Comparison of ENCODE assay signal across 37 mouse cellular contexts in genomic region chr11:96050854-96051253, GRCm38 (mm10). TPM values are rescaled to one million over a fixed set of nuclear protein-coding genes. Genes with fewer than 3 reads are reported as not detected.
A peak's percentile ranks its signal among the peaks of the same experiment; 100 is the strongest.
DNase-seq lines count a peak whose midpoint lies in the region; ATAC-seq and TF ChIP-seq lines count a peak whose summit lies in the region.
"Had no signal": no experiment of that assay in that cellular context is flagged by ENCODE, and none has a peak within 500 bp of the region (broad histone marks: within the 10 kb centered on the region; RNA-seq: fewer than 3 reads in every experiment).

No protein-coding gene starts in this region.

- ATAC-seq in liver, embryonic 12.5 days: no peak
- ATAC-seq: activated CD4-positive, CD25-positive, alpha-beta regulatory T cell, adult 4 months; forebrain, embryonic 13.5 days; forebrain, embryonic 16.5 days; hindbrain, postnatal 0 days; inflammation-experienced regulatory T-cells, adult 6 months; intestine, embryonic 16.5 days had no signal

- H3K27me3 ChIP-seq in liver, embryonic 12.5 days (replicated peaks): no peaks in the 10 kb centered on the region
- no peaks in the 10 kb centered on the region for H3K27me3 ChIP-seq in ES-Bruce4 (ENCODE audit: control insufficient read depth, insufficient read depth, low read length, poor library complexity, severe bottlenecking)
- H3K27me3 ChIP-seq in hindbrain, embryonic 10.5 days (ENCODE audit: insufficient read depth, poor library complexity, severe bottlenecking): no peaks in the 10 kb centered on the region
- H3K27me3 ChIP-seq: embryonic facial prominence, embryonic 13.5 days; forebrain, embryonic 13.5 days; heart, embryonic 13.5 days had no signal

- WGBS in liver, embryonic 12.5 days (ENCODE audit: insufficient replicate concordance): 89% methylated on average over 3 of the region's 3 CpGs
- WGBS in hindbrain, embryonic 10.5 days: 94% methylated on average over 3 of the region's 3 CpGs

- TF ChIP-seq POLR2A in ES-Bruce4 (IDR thresholded peaks at IDR 0.05; ENCODE audit: insufficient read depth, low read length): no peak

- no peak overlapping the region for H3K9ac ChIP-seq in liver, embryonic 12.5 days
- H3K9ac ChIP-seq in ES-Bruce4 (ENCODE audit: low read depth, poor library complexity, severe bottlenecking): no peak overlapping the region
- H3K9ac ChIP-seq: embryonic facial prominence, embryonic 13.5 days; forebrain, embryonic 13.5 days; heart, embryonic 13.5 days; hindbrain, embryonic 14.5 days had no signal

- peaks cover 8% of the 10 kb centered on the region; the same call in 1 of the 2 replicates for H3K4me1 ChIP-seq in liver, embryonic 12.5 days
- peaks cover 3% of the 10 kb centered on the region for H3K4me1 ChIP-seq in ES-Bruce4 (ENCODE audit: control insufficient read depth, insufficient read depth, low read length)
- H3K4me1 ChIP-seq in hindbrain, embryonic 10.5 days (replicated peaks): no peaks in the 10 kb centered on the region
- H3K4me1 ChIP-seq: embryonic facial prominence, embryonic 10.5 days; embryonic facial prominence, embryonic 13.5 days; forebrain, embryonic 10.5 days; forebrain, embryonic 13.5 days; heart, embryonic 10.5 days; heart, embryonic 13.5 days had no signal

- H3K27ac ChIP-seq in liver, embryonic 12.5 days: peak overlapping the region; percentile 32; the same call in 1 of the 2 replicates
- peak overlapping the region; percentile 81 for H3K27ac ChIP-seq in ES-Bruce4 (ENCODE audit: insufficient read depth, low read length)
- no peak overlapping the region for H3K27ac ChIP-seq in hindbrain, embryonic 10.5 days
- H3K27ac ChIP-seq: embryonic facial prominence, embryonic 10.5 days; embryonic facial prominence, embryonic 13.5 days; forebrain, embryonic 10.5 days; forebrain, embryonic 13.5 days; gastrocnemius, adult 2 months; heart, adult 2 months; heart, embryonic 10.5 days; heart, embryonic 13.5 days; hindbrain, embryonic 14.5 days; hindbrain, postnatal 0 days had no signal

- H3K4me2 ChIP-seq in liver, embryonic 12.5 days: no peak overlapping the region
- H3K4me2 ChIP-seq: embryonic facial prominence, embryonic 13.5 days; forebrain, embryonic 13.5 days; heart, embryonic 13.5 days; hindbrain, embryonic 14.5 days had no signal

- DNase-seq in liver (no peak), NIH3T3 (ENCODE audit: low read depth) (peak; percentile 31)
- DNase-seq in natural killer cell, adult 2 months (ENCODE audit: low spot score in 2 of 2): no peak
- DNase-seq in hindbrain, embryonic 10.5 days (ENCODE audit: low spot score): no peak
- DNase-seq: adrenal gland, adult 8-10 months; adrenal gland, postnatal 25 days; B cell, adult 2 months; cerebellum, adult 11-12 months; cerebellum, adult 8-10 months; cerebellum, postnatal 10 days; cerebellum, postnatal 36 days; embryo, embryonic 11 days; gastrocnemius, adult 2 months; gastrocnemius, postnatal 14 days; heart, adult 2 months; heart, postnatal 14 days; kidney, adult 18-20 months had no signal

- H3K36me3 ChIP-seq in liver, embryonic 12.5 days: peaks cover 99% of the 10 kb centered on the region
- peaks cover 92% of the 10 kb centered on the region for H3K36me3 ChIP-seq in ES-Bruce4 (ENCODE audit: control insufficient read depth, insufficient read depth, low read length, poor library complexity, severe bottlenecking)
- peaks cover 97% of the 10 kb centered on the region for H3K36me3 ChIP-seq in hindbrain, embryonic 10.5 days

- no peak for TF ChIP-seq EP300 in ES-Bruce4 (IDR thresholded peaks at IDR 0.05; ENCODE audit: insufficient read depth, low read depth, low read length)

- no peak overlapping the region for H3K4me3 ChIP-seq in liver, embryonic 12.5 days
- no peak overlapping the region for H3K4me3 ChIP-seq in ES-Bruce4 (ENCODE audit: low read depth, low read length)
- H3K4me3 ChIP-seq in hindbrain, embryonic 10.5 days: no peak overlapping the region
- H3K4me3 ChIP-seq: embryonic facial prominence, embryonic 10.5 days; embryonic facial prominence, embryonic 13.5 days; forebrain, embryonic 10.5 days; forebrain, embryonic 13.5 days; gastrocnemius, adult 2 months; heart, adult 2 months; heart, embryonic 10.5 days; heart, embryonic 13.5 days had no signal

- H3K9me3 ChIP-seq in liver, embryonic 12.5 days (replicated peaks): no peaks in the 10 kb centered on the region
- no peaks in the 10 kb centered on the region for H3K9me3 ChIP-seq in ES-Bruce4 (replicated peaks; ENCODE audit: control insufficient read depth, insufficient read depth, low read length, poor library complexity, severe bottlenecking)
- H3K9me3 ChIP-seq in hindbrain, embryonic 10.5 days: no peaks in the 10 kb centered on the region
- H3K9me3 ChIP-seq: embryonic facial prominence, embryonic 10.5 days; embryonic facial prominence, embryonic 13.5 days; forebrain, embryonic 10.5 days; forebrain, embryonic 13.5 days; G1E; heart, embryonic 10.5 days; heart, embryonic 13.5 days had no signal

- no peak for TF ChIP-seq CTCF in ES-Bruce4 (IDR thresholded peaks at IDR 0.05; ENCODE audit: low read depth, low read length)

RNA-seq across cellular contexts. Expression of gene Ube2z, which starts 14.3 kb away (rescaled TPM):
- 26.4 and 27.2 TPM in 2 replicates for polyA plus RNA-seq in liver, embryonic 12.5 days (2016; fragmentation: Nextera tagmentation; extraction: Ambion mirVana)
- polyA plus RNA-seq in ES-Bruce4 (2011; ENCODE audit: insufficient read depth, insufficient read length, low read depth, missing spikeins): 85.7 and 86.6 TPM in 2 replicates
- polyA plus RNA-seq in hindbrain, embryonic 10.5 days (2016; fragmentation: Nextera tagmentation; extraction: Ambion mirVana): 28.6 and 28.7 TPM in 2 replicates

RNA-seq across cellular contexts. Expression of gene Snf8, which starts 16.2 kb away (rescaled TPM):
- 100 and 108 TPM in 2 replicates for polyA plus RNA-seq in liver, embryonic 12.5 days (2016; fragmentation: Nextera tagmentation; extraction: Ambion mirVana)
- 56.1 and 62.1 TPM in 2 replicates for polyA plus RNA-seq in ES-Bruce4 (2011; ENCODE audit: insufficient read depth, insufficient read length, low read depth, missing spikeins)
- polyA plus RNA-seq in hindbrain, embryonic 10.5 days (2016; fragmentation: Nextera tagmentation; extraction: Ambion mirVana): 118 and 126 TPM in 2 replicates

RNA-seq across cellular contexts. Expression of gene Atp5g1, which starts 24.6 kb away (rescaled TPM):
- 657 and 705 TPM in 2 replicates for polyA plus RNA-seq in liver, embryonic 12.5 days (2016; fragmentation: Nextera tagmentation; extraction: Ambion mirVana)
- 184 and 191 TPM in 2 replicates for polyA plus RNA-seq in ES-Bruce4 (2011; ENCODE audit: insufficient read depth, insufficient read length, low read depth, missing spikeins)
- 582 and 586 TPM in 2 replicates for polyA plus RNA-seq in hindbrain, embryonic 10.5 days (2016; fragmentation: Nextera tagmentation; extraction: Ambion mirVana)

RNA-seq across cellular contexts. Expression of gene Gip, which starts 26.5 kb away (rescaled TPM):
- not detected in 2 replicates for polyA plus RNA-seq in liver, embryonic 12.5 days (2016; fragmentation: Nextera tagmentation; extraction: Ambion mirVana)
- polyA plus RNA-seq in ES-Bruce4 (2011; ENCODE audit: insufficient read depth, insufficient read length, low read depth, missing spikeins): not detected in 2 replicates
- polyA plus RNA-seq in hindbrain, embryonic 10.5 days (2016; fragmentation: Nextera tagmentation; extraction: Ambion mirVana): not detected in 2 replicates
- polyA plus RNA-seq: activated CD4-positive, CD25-positive, alpha-beta regulatory T cell, adult 4 months; brain, embryonic 14.5 days; cortical plate, adult 2 months; embryonic facial prominence, embryonic 10.5 days; embryonic facial prominence, embryonic 13.5 days; forebrain, embryonic 13.5 days; forebrain, embryonic 16.5 days; frontal cortex, adult 2 months; G1E; heart, adult 2 months; heart, embryonic 10.5 days; heart, embryonic 13.5 days; heart, embryonic 16.5 days; hindbrain, embryonic 11.5 days; hindbrain, embryonic 14.5 days; hindbrain, postnatal 0 days; inflammation-experienced regulatory T-cells, adult 6 months had no signal

RNA-seq across cellular contexts. Expression of gene Igf2bp1, which starts 45.1 kb away (rescaled TPM):
- polyA plus RNA-seq in liver, embryonic 12.5 days (2016; fragmentation: Nextera tagmentation; extraction: Ambion mirVana): 33.8 and 38.3 TPM in 2 replicates
- 379 and 392 TPM in 2 replicates for polyA plus RNA-seq in ES-Bruce4 (2011; ENCODE audit: insufficient read depth, insufficient read length, low read depth, missing spikeins)
- polyA plus RNA-seq in hindbrain, embryonic 10.5 days (2016; fragmentation: Nextera tagmentation; extraction: Ambion mirVana): 167 and 186 TPM in 2 replicates
- polyA plus RNA-seq: inflammation-experienced regulatory T-cells, adult 6 months had no signal
